Mouse (Mus musculus) spleen, adult 2 months (tissue): Measurements from ENCODE around the gene Foxn1. TPM values are rescaled to one million over a fixed set of nuclear protein-coding genes. Genes with fewer than 3 reads are reported as not detected.

Source experiments
- DNase-seq, 2 experiments: peaks; one replicate each; pipeline versions ENCODE4 v3.0.0 to v3.0.0-alpha.2; 2012 to 2021; ENCODE audit warnings: low spot score in 2 of 2, low read depth in 1 of 2
- H3K27ac ChIP-seq: fragments of 200-500 bp; 2 replicates; pipeline ENCODE4 v1.5.1; 2012; ENCODE audit warnings: low read length, inconsistent platforms; ENCODE audit not compliant: insufficient read depth
- H3K27me3 ChIP-seq: fragments of 200-500 bp; 2 replicates; pipeline ENCODE4 v1.6.1; 2012; ENCODE audit warnings: mild to moderate bottlenecking, moderate library complexity, low read length, inconsistent platforms; ENCODE audit not compliant: control insufficient read depth, insufficient read depth
- H3K36me3 ChIP-seq: fragments of 200-500 bp; 2 replicates; pipeline ENCODE4 v1.6.1; 2012; ENCODE audit warnings: mild to moderate bottlenecking, low read length, inconsistent platforms; ENCODE audit not compliant: control insufficient read depth, insufficient read depth
- H3K4me1 ChIP-seq: fragments of 200-500 bp; 2 replicates; pipeline ENCODE4 v1.6.1; 2011; ENCODE audit warnings: inconsistent platforms; ENCODE audit not compliant: control insufficient read depth, insufficient read depth, insufficient read length
- H3K4me3 ChIP-seq: fragments of 200-500 bp; 2 replicates; pipeline ENCODE4 v1.5.1; 2011; ENCODE audit warnings: mild to moderate bottlenecking, inconsistent platforms; ENCODE audit not compliant: insufficient read depth, insufficient read length; ENCODE audit errors: extremely low read depth
- CTCF ChIP-seq: fragments of 200-500 bp; IDR thresholded peaks from 2 replicates; pipeline ENCODE4 v1.5.1; 2011; ENCODE audit warnings: mild to moderate bottlenecking, inconsistent platforms; ENCODE audit not compliant: insufficient read depth, insufficient read length, insufficient replicate concordance; ENCODE audit errors: extremely low read depth
- POLR2A ChIP-seq: fragments of 200-500 bp; IDR thresholded peaks from 2 replicates; pipeline ENCODE4 v1.6.1; 2011; ENCODE audit warnings: low read depth, low read length, inconsistent platforms
- WGBS: fragments of 180-500 bp; shearing (Covaris S2); methylation state at CpG from one replicate; pipeline ENCODE4 v1.1.7; 2018; 5-methylcytosine and 5-hydroxymethylcytosine counted together
- polyA plus RNA-seq: library from polyadenylated mRNA; depleted of rRNA; stranded (reverse); fragments of >200 nt; gene quantifications from 2 replicates; pipeline ENCODE4 v1.2.3, GENCODE M21; 2012

Foxn1 gene
- polyA plus RNA-seq, 1 experiment: not detected

GRCm38 (mm10) chr11:78380351-78380750 lies 6.0 kb downstream of the Foxn1 start:
- Histone ChIP-seq H3K4me3 (no peak overlapping the region), H3K27ac (no peak overlapping the region), H3K27me3 (no peaks in the 10 kb centered on the region), H3K4me1 (no peaks in the 10 kb centered on the region), H3K36me3 (no peaks in the 10 kb centered on the region)
- no peak for TF ChIP-seq CTCF
- no peak for TF ChIP-seq POLR2A
- no peak for DNase-seq
- WGBS: 89% methylated on average over 4 of the region's 4 CpGs

- no peaks in the 10 kb centered on the region for H3K27me3 ChIP-seq
- H3K4me3 ChIP-seq: no peak overlapping the region
- no peaks in the 10 kb centered on the region for H3K36me3 ChIP-seq
- 31% methylated on average over 12 of the region's 12 CpGs for WGBS
- TF ChIP-seq POLR2A (no peak), CTCF (no peak)
- DNase-seq: no peak
- H3K4me1 ChIP-seq: no peaks in the 10 kb centered on the region
- H3K27ac ChIP-seq: no peak overlapping the region
These were observed 8.7 kb downstream of the Foxn1 start for GRCm38 (mm10) chr11:78377549-78378159.

GRCm38 (mm10) chr11:78374147-78374546 lies 12.2 kb downstream of the Foxn1 start:
- Histone ChIP-seq H3K4me1 (no peaks in the 10 kb centered on the region), H3K27me3 (no peaks in the 10 kb centered on the region), H3K27ac (no peak overlapping the region), H3K4me3 (no peak overlapping the region), H3K36me3 (no peaks in the 10 kb centered on the region)
- WGBS: 97% methylated on average over 8 of the region's 8 CpGs
- TF ChIP-seq CTCF (no peak), POLR2A (no peak)
- DNase-seq: no peak

GRCm38 (mm10) chr11:78372610-78373009 lies 13.7 kb downstream of the Foxn1 start:
- Histone ChIP-seq H3K4me1 (no peaks in the 10 kb centered on the region), H3K27me3 (no peaks in the 10 kb centered on the region), H3K36me3 (no peaks in the 10 kb centered on the region), H3K27ac (no peak overlapping the region), H3K4me3 (no peak overlapping the region)
- no peak for DNase-seq
- TF ChIP-seq POLR2A (no peak), CTCF (no peak)
- 90% methylated on average over 7 of the region's 7 CpGs for WGBS

- Histone ChIP-seq H3K4me1 (no peaks in the 10 kb centered on the region), H3K4me3 (no peak overlapping the region), H3K27ac (no peak overlapping the region), H3K27me3 (no peaks in the 10 kb centered on the region), H3K36me3 (no peaks in the 10 kb centered on the region)
- TF ChIP-seq POLR2A: no peak
- TF ChIP-seq CTCF: no peak
- 88% methylated on average over 3 of the region's 3 CpGs for WGBS
- DNase-seq: no peak
These were observed 14.2 kb downstream of the Foxn1 start for GRCm38 (mm10) chr11:78372166-78372565.

GRCm38 (mm10) chr11:78371711-78372110 lies 14.6 kb downstream of the Foxn1 start:
- Histone ChIP-seq H3K4me1 (no peaks in the 10 kb centered on the region), H3K27ac (no peak overlapping the region), H3K36me3 (no peaks in the 10 kb centered on the region), H3K27me3 (no peaks in the 10 kb centered on the region), H3K4me3 (no peak overlapping the region)
- no peak for DNase-seq
- TF ChIP-seq POLR2A (no peak), CTCF (no peak)
- 91% methylated on average over 11 of the region's 11 CpGs for WGBS

GRCm38 (mm10) chr11:78370389-78370788 lies 16.0 kb downstream of the Foxn1 start:
- Histone ChIP-seq H3K27me3 (no peaks in the 10 kb centered on the region), H3K4me1 (no peaks in the 10 kb centered on the region), H3K36me3 (no peaks in the 10 kb centered on the region), H3K27ac (no peak overlapping the region), H3K4me3 (no peak overlapping the region)
- DNase-seq: no peak
- TF ChIP-seq CTCF: no peak
- no peak for TF ChIP-seq POLR2A
- WGBS: 65% methylated on average over 1 of the region's 1 CpGs
